Mouse (Mus musculus) ES-E14 (cell line): ENCODE measurements around the gene Elmod2. TPM values are rescaled to one million over a fixed set of nuclear protein-coding genes. Genes with fewer than 3 reads are reported as not detected.
A peak's percentile ranks its signal among the peaks of the same experiment; 100 is the strongest.

Source experiments
- DNase-seq: peaks from one replicate; pipeline ENCODE4 v3.0.0-alpha.2; 2013; ENCODE audit warnings: low read depth, low spot score
- H3K27ac ChIP-seq: 2 replicates; pipeline ENCODE4 v1.5.1; 2012; ENCODE audit warnings: low read depth, mild to moderate bottlenecking, low read length, moderate library complexity, mixed read lengths; ENCODE audit not compliant: poor library complexity, insufficient read depth, severe bottlenecking
- H3K36me3 ChIP-seq: 2 replicates; pipeline ENCODE4 v1.6.1; 2012; ENCODE audit warnings: mild to moderate bottlenecking, low read length, moderate library complexity, mixed read lengths; ENCODE audit not compliant: control insufficient read depth, poor library complexity, insufficient read depth, severe bottlenecking
- H3K4me1 ChIP-seq, 2 experiments: fragments of 150-350 bp in 1 of 2; sonication (generic) in 1 of 2; 2 replicates each; pipeline ENCODE4 v1.6.1; 2012; ENCODE audit warnings: low read length in 2 of 2, mild to moderate bottlenecking in 1 of 2, mixed read lengths in 1 of 2; ENCODE audit not compliant: control insufficient read depth in 2 of 2, insufficient read depth in 2 of 2, poor library complexity in 1 of 2
- H3K4me3 ChIP-seq, 2 experiments: fragments of 150-350 bp in 1 of 2; sonication (generic) in 1 of 2; 2 replicates each; pipeline ENCODE4 v1.5.1; 2012; ENCODE audit warnings: low read length in 2 of 2, low read depth in 1 of 2, mild to moderate bottlenecking in 1 of 2, mixed read lengths in 1 of 2; ENCODE audit not compliant: insufficient read depth in 1 of 2, poor library complexity in 1 of 2, severe bottlenecking in 1 of 2
- H3K9ac ChIP-seq: 2 replicates; pipeline ENCODE4 v1.6.1; 2012; ENCODE audit warnings: low read depth, mild to moderate bottlenecking, low read length, mixed read lengths; ENCODE audit not compliant: poor library complexity, insufficient read depth, severe bottlenecking
- H3K9me3 ChIP-seq: fragments of 150-350 bp; sonication (generic); 2 replicates; pipeline ENCODE4 v1.6.1; 2012; ENCODE audit warnings: low read depth, mild to moderate bottlenecking, low read length; ENCODE audit not compliant: control insufficient read depth, insufficient read depth
- CHD2 ChIP-seq: IDR thresholded peaks from 2 replicates; pipeline ENCODE4 v1.6.1; 2014; ENCODE audit warnings: mild to moderate bottlenecking, low read depth, low read length, inconsistent platforms
- HCFC1 ChIP-seq: IDR thresholded peaks from 2 replicates; pipeline ENCODE4 v1.6.1; 2012; ENCODE audit warnings: low read length, inconsistent platforms, borderline replicate concordance; ENCODE audit not compliant: insufficient read depth
- MAFK ChIP-seq: IDR thresholded peaks from 2 replicates; pipeline ENCODE4 v1.6.1; 2014; ENCODE audit warnings: mild to moderate bottlenecking, low read depth, low read length, inconsistent platforms; ENCODE audit not compliant: insufficient read depth
- ZC3H11A ChIP-seq: IDR thresholded peaks from 2 replicates; pipeline ENCODE4 v1.6.1; 2012; ENCODE audit warnings: low read depth, mild to moderate bottlenecking, inconsistent platforms, low read length, borderline replicate concordance
- ZNF384 ChIP-seq: IDR thresholded peaks from 2 replicates; pipeline ENCODE4 v1.6.1; 2012; ENCODE audit warnings: low read depth, low read length, inconsistent platforms
- in situ Hi-C, 2 experiments: fragments of 600-800 bp; cut with MboI; formaldehyde crosslinking; loops; one replicate each; pipeline ENCODE4 v1.15.1; 2025; ENCODE audit warnings: low sequenced_read_pairs in 2 of 2, inconsistent platforms in 1 of 2; ENCODE audit not compliant: unreplicated experiment in 2 of 2
- total RNA-seq: library from RNA; depleted of rRNA; stranded (reverse); fragments of 300-350 nt; gene quantifications from 2 replicates; pipeline ENCODE4 v1.2.3, GENCODE M21; 2012; rRNA removed

Elmod2 gene
- 8.9 and 10.7 TPM in 2 replicates for total RNA-seq

GRCm38 (mm10) chr8:83331899-83332697 lies at the start of gene Elmod2:
Elmod2 (minus strand) TSS chr8:83332486.
- peak within 1 kb of the TSS; percentile 83 to 88 for H3K4me3 ChIP-seq
- TF ChIP-seq ZNF384 (no peak), HCFC1 (0 out of 2 replicates have a peak, but pooled peaks have one; percentile 17)
- H3K36me3 ChIP-seq, result no peaks in the 10 kb centered on the region
- H3K27ac ChIP-seq, result peak within 1 kb of the TSS; percentile 5; the same call in 1 of the 2 replicates
- peak within 1 kb of the TSS; percentile 75 for H3K9ac ChIP-seq
- H3K4me1 ChIP-seq, result no peaks in the 10 kb centered on the region
- DNase-seq, result peak; percentile 91
- H3K9me3 ChIP-seq, result no peaks in the 10 kb centered on the region
- in situ Hi-C loops, result no loop called here

GRCm38 (mm10) chr8:83381016-83381415 lies 48.7 kb upstream of the Elmod2 start:
- peaks cover 16 to 18% of the 10 kb centered on the region in 2 experiments for H3K4me1 ChIP-seq
- no peak overlapping the region for H3K27ac ChIP-seq
- no peaks in the 10 kb centered on the region for H3K36me3 ChIP-seq
- H3K4me3 ChIP-seq, result no peak overlapping the region
- DNase-seq, result no peak
- in situ Hi-C loops, result no loop called here
- no peaks in the 10 kb centered on the region for H3K9me3 ChIP-seq
- TF ChIP-seq ZC3H11A (no peak), ZNF384 (no peak), MAFK (no peak), CHD2 (no peak)
- H3K9ac ChIP-seq, result no peak overlapping the region

- H3K4me3 ChIP-seq, result no peak overlapping the region
- no peak overlapping the region; the same call in 1 of the 2 replicates for H3K27ac ChIP-seq
- no peak for DNase-seq
- H3K9ac ChIP-seq, result no peak overlapping the region
- TF ChIP-seq ZNF384 (no peak), ZC3H11A (no peak), CHD2 (no peak), MAFK (peak; percentile 55; the same call in 1 of the 2 replicates), HCFC1 (no peak)
- in situ Hi-C loops, result no loop called here
- peaks cover 16 to 18% of the 10 kb centered on the region in 2 experiments for H3K4me1 ChIP-seq
- H3K36me3 ChIP-seq, result no peaks in the 10 kb centered on the region
- H3K9me3 ChIP-seq, result no peaks in the 10 kb centered on the region
These were observed 47.9 kb upstream of the Elmod2 start for GRCm38 (mm10) chr8:83380141-83380540.

- no peaks in the 10 kb centered on the region for H3K36me3 ChIP-seq
- H3K9me3 ChIP-seq, result no peaks in the 10 kb centered on the region
- TF ChIP-seq HCFC1 (no peak), ZNF384 (no peak), CHD2 (no peak), ZC3H11A (no peak), MAFK (no peak)
- peak; percentile 12 for DNase-seq
- H3K4me1 ChIP-seq, result peaks cover 6 to 8% of the 10 kb centered on the region in 2 experiments; a peak in 3 of 4 replicates
- no peak overlapping the region for H3K4me3 ChIP-seq
- no peak overlapping the region for H3K27ac ChIP-seq
- in situ Hi-C loops, result no loop called here
- no peak overlapping the region for H3K9ac ChIP-seq
These were observed 44.9 kb upstream of the Elmod2 start for GRCm38 (mm10) chr8:83377231-83377630.
